18 mouse cellular contexts compared by ENCODE assay signal in genomic region chr11:89985200-89986187, GRCm38 (mm10). TPM values are rescaled to one million over a fixed set of nuclear protein-coding genes. Genes with fewer than 3 reads are reported as not detected.
DNase-seq lines count a peak whose midpoint lies in the region; ATAC-seq and TF ChIP-seq lines count a peak whose summit lies in the region.
"Had no signal": no experiment of that assay in that cellular context is flagged by ENCODE, and none has a peak within 500 bp of the region (broad histone marks: within the 10 kb centered on the region; RNA-seq: fewer than 3 reads in every experiment).

No protein-coding gene starts in this region.

- ATAC-seq in liver, postnatal 0 days, result peak; percentile 43
- no peak for ATAC-seq in liver, embryonic 12.5 days
- ATAC-seq in common myeloid progenitor, adult 5-6 weeks (replicated peaks; ENCODE audit: low read depth, poor library complexity, severe bottlenecking), result peak; percentile 82
- ATAC-seq: midbrain, embryonic 13.5 days had no signal

- H3K9ac ChIP-seq in liver, postnatal 0 days (replicated peaks), result no peak overlapping the region
- H3K9ac ChIP-seq in liver, embryonic 12.5 days, result no peak overlapping the region
- H3K9ac ChIP-seq: heart, embryonic 13.5 days; midbrain, embryonic 13.5 days had no signal

- DNase-seq in embryo, embryonic 10.5 days (ENCODE audit: low spot score), result peak; percentile 16
- no peak for DNase-seq in embryo, embryonic 9.5 days (ENCODE audit: extremely low spot score)
- no peak for DNase-seq in liver, postnatal 0 days
- no peak for DNase-seq in adrenal gland, adult 18-20 months (ENCODE audit: low spot score in 2 of 2)
- no peak for DNase-seq in urinary bladder, adult 2 months (ENCODE audit: low spot score)
- DNase-seq in layer of hippocampus, adult 2 months (ENCODE audit: low spot score in 2 of 2), result no peak
- DNase-seq: adrenal gland, postnatal 36 days; cerebellum, postnatal 25 days; gastrocnemius, postnatal 25 days; heart, postnatal 4 days; lung, postnatal 10 days; thymus, adult 18-20 months had no signal

- H3K27me3 ChIP-seq in liver, postnatal 0 days (ENCODE audit: insufficient read depth, low read length), result no peaks in the 10 kb centered on the region
- no peaks in the 10 kb centered on the region for H3K27me3 ChIP-seq in liver, embryonic 12.5 days (replicated peaks)
- H3K27me3 ChIP-seq: heart, embryonic 13.5 days; midbrain, embryonic 13.5 days had no signal

- peaks cover 7% of the 10 kb centered on the region for H3K4me1 ChIP-seq in liver, postnatal 0 days (ENCODE audit: insufficient read depth)
- H3K4me1 ChIP-seq in liver, embryonic 12.5 days, result no peaks in the 10 kb centered on the region

- no peak for TF ChIP-seq CTCF in liver, postnatal 0 days (IDR thresholded peaks at IDR 0.05; ENCODE audit: low read depth)
- TF ChIP-seq CTCF in layer of hippocampus, adult 2 months (conservative IDR thresholded peaks at IDR 0.05), result no peak

- 62% methylated on average over 10 of the region's 10 CpGs for WGBS in liver, postnatal 0 days (ENCODE audit: insufficient replicate concordance)
- 58% methylated on average over 10 of the region's 10 CpGs for WGBS in liver, embryonic 12.5 days (ENCODE audit: insufficient replicate concordance)

- peaks cover 5% of the 10 kb centered on the region; the same call in 1 of the 2 replicates for H3K36me3 ChIP-seq in liver, postnatal 0 days (replicated peaks; ENCODE audit: insufficient read depth, low read length)
- H3K36me3 ChIP-seq in liver, embryonic 12.5 days, result 0 out of 2 replicates have a peak, but pooled peaks cover 4% of the 10 kb centered on the region
- H3K36me3 ChIP-seq: forebrain, embryonic 10.5 days; midbrain, embryonic 13.5 days had no signal

- no peak overlapping the region for H3K4me3 ChIP-seq in liver, postnatal 0 days (ENCODE audit: low read depth, low read length)
- no peak overlapping the region for H3K4me3 ChIP-seq in liver, embryonic 12.5 days
- H3K4me3 ChIP-seq in layer of hippocampus, adult 2 months, result no peak overlapping the region
- H3K4me3 ChIP-seq: forebrain, embryonic 10.5 days; heart, embryonic 13.5 days; midbrain, embryonic 13.5 days had no signal

- H3K4me2 ChIP-seq in liver, postnatal 0 days (ENCODE audit: low read depth, low read length), result no peak overlapping the region
- H3K4me2 ChIP-seq in liver, embryonic 12.5 days, result no peak overlapping the region
- H3K4me2 ChIP-seq: heart, embryonic 13.5 days; midbrain, embryonic 13.5 days had no signal

- H3K9me3 ChIP-seq in liver, postnatal 0 days (ENCODE audit: low read length), result no peaks in the 10 kb centered on the region
- no peaks in the 10 kb centered on the region for H3K9me3 ChIP-seq in liver, embryonic 12.5 days (replicated peaks)
- H3K9me3 ChIP-seq: forebrain, embryonic 10.5 days; heart, embryonic 13.5 days; midbrain, embryonic 13.5 days had no signal

- 0 out of 2 replicates have a peak overlapping the region, but pooled peaks have one; percentile 16 for H3K27ac ChIP-seq in liver, postnatal 0 days (ENCODE audit: low read depth)
- no peak overlapping the region for H3K27ac ChIP-seq in liver, embryonic 12.5 days
- no peak overlapping the region for H3K27ac ChIP-seq in layer of hippocampus, adult 2 months
- H3K27ac ChIP-seq: forebrain, embryonic 10.5 days; heart, embryonic 13.5 days; midbrain, embryonic 13.5 days had no signal

- TF ChIP-seq EP300 in liver, postnatal 0 days (IDR thresholded peaks at IDR 0.05; ENCODE audit: low read depth), result no peak

RNA-seq across cellular contexts. Expression of gene Pctp, which starts 17.2 kb away (rescaled TPM):
- polyA plus RNA-seq in liver, postnatal 0 days (2015; fragmentation: Nextera tagmentation; extraction: Ambion mirVana), result 67.2 and 68.4 TPM in 2 replicates
- 11.0 and 11.5 TPM in 2 replicates for polyA plus RNA-seq in liver, embryonic 12.5 days (2016; fragmentation: Nextera tagmentation; extraction: Ambion mirVana)
- 31.2 and 31.8 TPM in 2 replicates for total RNA-seq in common myeloid progenitor, adult 5-6 weeks (2017)
- 1 to 10 TPM; 6.7 to 7.1 TPM for total RNA-seq in adrenal gland, adult 18-20 months (2021)
- polyA plus RNA-seq in urinary bladder, adult 2 months (2012; rRNA removed), result 6.0 and 6.9 TPM in 2 replicates
- total RNA-seq in layer of hippocampus, adult 2 months (2021), result 1 to 10 TPM in 1 of 2 experiments, under 1 TPM in 1; 0.88 to 1.2 TPM

RNA-seq across cellular contexts. Expression of gene Tmem100, which starts 44.7 kb away (rescaled TPM):
- 0.99 and 1.2 TPM in 2 replicates for polyA plus RNA-seq in liver, postnatal 0 days (2015; fragmentation: Nextera tagmentation; extraction: Ambion mirVana)
- 0.43 and 0.55 TPM in 2 replicates for polyA plus RNA-seq in liver, embryonic 12.5 days (2016; fragmentation: Nextera tagmentation; extraction: Ambion mirVana)
- total RNA-seq in common myeloid progenitor, adult 5-6 weeks (2017), result 0.27 TPM in 1 of 2 replicates, not detected in the other
- total RNA-seq in adrenal gland, adult 18-20 months (2021), result 1 to 10 TPM; 3.9 to 5.9 TPM
- polyA plus RNA-seq in urinary bladder, adult 2 months (2012; rRNA removed), result 8.2 and 11.0 TPM in 2 replicates
- 10 to 100 TPM; 13.7 to 16.7 TPM for total RNA-seq in layer of hippocampus, adult 2 months (2021)
- polyA plus RNA-seq: liver, adult 2 months had no signal
